Mouse (Mus musculus): ENCODE results near the gene Zfp219. TPM values are rescaled to one million over a fixed set of nuclear protein-coding genes. Genes with fewer than 3 reads are reported as not detected.
A peak's percentile ranks its signal among the peaks of the same experiment; 100 is the strongest.
"Not testable (repeated sequence)": the region's sequence is repeated elsewhere in the genome, so short reads cannot be mapped to it uniquely, and the experiment has no call there.

Gene Zfp219
- polyA plus RNA-seq (2012; rRNA removed), result 177 and 242 TPM in 2 replicates

DNA sequence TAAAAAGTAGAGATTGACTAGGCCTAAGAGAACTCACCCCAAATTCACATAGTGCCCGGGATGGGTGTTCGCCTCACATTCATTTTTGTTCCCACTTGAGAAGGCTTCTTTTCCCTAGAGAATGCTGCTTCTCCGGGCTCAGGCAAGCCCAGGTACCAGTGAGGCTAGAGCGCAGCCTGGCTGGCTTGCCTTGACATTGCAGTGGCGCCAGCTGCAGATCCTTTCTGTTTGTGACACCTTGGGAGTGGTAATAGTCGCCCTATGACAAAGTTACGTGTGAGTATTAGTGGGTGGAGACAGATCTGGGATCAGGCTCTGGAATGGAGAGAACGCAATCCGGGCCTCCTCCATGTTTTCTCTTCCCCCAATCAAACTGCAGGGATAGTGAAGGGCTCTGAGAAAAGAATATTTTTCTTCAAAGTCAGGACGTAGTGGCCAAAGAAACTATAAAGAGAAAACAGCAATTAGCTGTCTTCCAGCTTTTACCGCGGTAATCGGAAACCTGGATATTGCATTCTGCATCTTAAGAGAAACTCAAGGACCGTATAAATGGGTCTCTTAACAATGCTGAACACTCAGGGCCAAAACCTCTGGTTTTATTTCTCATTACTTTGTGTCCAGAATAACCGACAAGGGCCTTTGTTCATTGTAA is at the start of gene Zfp219:
Gene Zfp219, minus strand, starts transcription at position 248 of the 652 bp plus-strand sequence.
- TF ChIP-seq POLR2A (IDR thresholded peaks at IDR 0.05; ENCODE audit: borderline replicate concordance, extremely low read depth, insufficient read depth, insufficient read length, poor library complexity, severe bottlenecking) (peak; percentile 40; the same call in 1 of the 2 replicates), CTCF (IDR thresholded peaks at IDR 0.05; ENCODE audit: borderline replicate concordance, extremely low read depth, insufficient read depth, insufficient read length) (peak; percentile 65)
- peak; percentile 92 for DNase-seq (ENCODE audit: low read depth)

DNA sequence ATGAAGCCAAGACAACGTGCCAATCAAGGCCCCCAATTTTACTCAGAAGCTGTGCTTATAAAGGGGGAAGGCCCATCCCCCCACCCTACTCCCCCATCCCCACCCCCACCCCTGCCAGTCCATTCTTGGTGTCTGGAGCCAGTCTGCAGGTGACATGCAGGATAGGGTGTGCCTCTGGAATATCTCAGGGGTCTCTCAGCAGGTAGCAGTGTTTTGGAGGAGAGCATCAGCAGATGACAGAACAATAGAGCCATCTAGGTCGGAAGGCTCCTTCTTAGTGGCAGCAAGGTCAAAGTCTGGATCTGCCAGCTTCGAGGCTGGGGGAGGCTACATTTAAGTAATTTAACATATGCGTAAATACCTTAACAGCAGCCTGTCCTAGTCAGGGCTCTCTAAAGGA is 45.6 kb upstream of the Zfp219 start:
- DNase-seq (ENCODE audit: low read depth), result no peak
- no peak for TF ChIP-seq CTCF (IDR thresholded peaks at IDR 0.05; ENCODE audit: borderline replicate concordance, extremely low read depth, insufficient read depth, insufficient read length)
- no peak for TF ChIP-seq POLR2A (IDR thresholded peaks at IDR 0.05; ENCODE audit: borderline replicate concordance, extremely low read depth, insufficient read depth, insufficient read length, poor library complexity, severe bottlenecking)

DNA sequence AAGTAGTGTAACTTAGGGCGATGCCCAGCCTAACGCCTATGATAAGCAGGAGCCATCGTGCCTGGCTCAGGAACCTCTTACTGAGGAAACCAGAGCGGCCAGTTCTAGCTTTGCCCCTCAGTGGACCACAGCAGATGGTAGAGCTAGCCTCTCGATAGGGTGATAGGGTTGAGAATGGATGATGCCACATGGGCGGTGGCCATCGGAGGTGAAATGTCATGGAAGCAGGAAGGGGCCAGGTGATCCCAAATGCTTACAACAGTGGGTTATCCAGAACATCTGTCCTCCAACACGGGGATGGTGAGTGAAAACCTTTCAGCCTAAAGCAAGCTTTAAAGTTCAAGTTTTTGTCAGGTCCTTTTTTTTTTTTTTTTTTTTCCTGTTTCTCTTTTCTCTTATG is 41.3 kb upstream of the Zfp219 start:
- DNase-seq (ENCODE audit: low read depth), result no peak
- TF ChIP-seq POLR2A (IDR thresholded peaks at IDR 0.05; ENCODE audit: borderline replicate concordance, extremely low read depth, insufficient read depth, insufficient read length, poor library complexity, severe bottlenecking) (no peak), CTCF (IDR thresholded peaks at IDR 0.05; ENCODE audit: borderline replicate concordance, extremely low read depth, insufficient read depth, insufficient read length) (no peak)

DNA sequence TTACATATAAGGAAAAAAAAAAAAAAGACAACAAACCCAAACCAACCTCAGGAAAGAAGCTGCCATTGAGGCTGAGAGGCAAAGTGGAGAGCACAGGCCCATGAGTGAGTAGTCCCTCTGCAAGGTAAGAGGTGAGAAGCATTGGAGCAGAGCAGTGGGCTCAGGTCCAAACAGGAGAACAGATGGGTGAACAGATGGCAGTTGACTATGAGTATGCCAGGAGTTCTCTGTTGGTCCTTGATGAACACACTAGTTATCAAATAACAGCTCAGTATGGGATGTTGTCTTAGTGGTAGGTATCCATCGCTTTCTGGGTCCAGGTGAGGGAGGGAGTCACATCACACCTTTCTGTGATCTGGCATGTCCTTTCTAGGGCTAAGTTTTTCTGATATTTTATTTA is 40.3 kb upstream of the Zfp219 start:
- TF ChIP-seq POLR2A (IDR thresholded peaks at IDR 0.05; ENCODE audit: borderline replicate concordance, extremely low read depth, insufficient read depth, insufficient read length, poor library complexity, severe bottlenecking), result no peak
- no peak for TF ChIP-seq CTCF (IDR thresholded peaks at IDR 0.05; ENCODE audit: borderline replicate concordance, extremely low read depth, insufficient read depth, insufficient read length)
- DNase-seq (ENCODE audit: low read depth), result peak; percentile 56

DNA sequence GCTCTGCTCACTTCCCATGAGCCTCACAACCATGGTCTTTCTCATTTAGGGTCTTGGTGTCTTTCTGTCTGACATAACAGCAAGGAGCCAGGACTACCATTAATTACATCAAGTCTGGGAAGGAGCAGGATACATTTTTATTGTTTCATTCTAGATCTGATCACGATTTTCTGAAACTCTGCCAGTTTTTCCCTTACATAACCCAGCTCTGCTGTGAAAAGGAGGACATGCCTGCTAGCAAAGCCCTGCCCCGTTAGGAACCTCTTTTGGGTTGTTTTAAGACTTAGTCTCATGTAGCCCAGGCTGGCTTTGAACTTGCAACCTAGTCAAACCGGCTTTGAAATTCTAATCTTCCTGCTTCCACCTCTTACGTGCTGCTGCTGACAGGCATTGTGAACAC is 39.4 kb upstream of the Zfp219 start:
- no peak for DNase-seq (ENCODE audit: low read depth)
- TF ChIP-seq CTCF (IDR thresholded peaks at IDR 0.05; ENCODE audit: borderline replicate concordance, extremely low read depth, insufficient read depth, insufficient read length) (no peak), POLR2A (IDR thresholded peaks at IDR 0.05; ENCODE audit: borderline replicate concordance, extremely low read depth, insufficient read depth, insufficient read length, poor library complexity, severe bottlenecking) (no peak)

DNA sequence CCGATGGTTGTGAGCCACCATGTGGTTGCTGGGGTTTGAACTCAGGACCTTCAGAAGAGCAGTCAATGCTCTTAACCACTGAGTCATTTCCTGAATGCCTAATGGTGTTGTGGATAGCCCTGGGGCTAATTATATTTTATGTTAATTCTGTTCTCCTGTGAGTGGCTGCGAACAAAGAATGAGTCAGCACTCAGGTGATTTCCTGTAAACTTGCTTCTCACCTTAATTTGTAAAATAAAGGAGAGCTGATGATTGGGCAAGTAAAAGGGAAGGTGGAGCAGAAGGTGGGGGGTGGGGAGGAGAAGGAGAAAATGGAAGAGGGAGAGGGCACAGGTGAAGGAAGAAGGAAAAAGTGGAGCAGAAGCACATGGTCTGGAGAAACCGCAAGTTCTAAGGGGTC is 32.2 kb upstream of the Zfp219 start:
- DNase-seq (ENCODE audit: low read depth), result not testable (repeated sequence)

DNA sequence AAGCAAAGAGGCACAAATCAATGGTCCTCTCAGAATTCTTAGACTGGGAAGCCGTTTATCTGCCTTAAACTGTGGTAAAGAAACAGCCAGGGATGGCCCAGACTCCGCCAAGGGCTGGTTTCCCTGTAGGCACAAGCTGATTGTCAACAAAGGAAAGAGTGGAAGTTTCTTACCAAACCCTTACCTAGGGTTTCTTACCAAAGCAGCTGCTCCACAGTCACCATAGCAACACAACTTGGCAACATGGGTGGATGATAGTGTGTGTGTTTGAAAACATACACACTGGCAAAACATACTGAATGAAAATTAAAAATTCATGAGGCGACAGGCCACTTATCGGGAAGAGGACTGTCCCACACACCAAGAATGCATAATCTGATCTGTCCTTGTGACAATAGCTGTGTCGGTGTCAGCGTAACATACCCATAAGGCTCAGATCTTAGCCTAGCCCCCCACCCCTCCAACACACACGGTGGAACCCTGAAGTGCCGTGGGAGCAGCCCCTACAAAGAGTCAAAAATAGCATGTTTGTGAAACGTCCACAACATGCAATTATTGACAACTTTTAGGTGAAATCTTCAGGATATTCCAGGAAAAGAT is 25.5 kb upstream of the Zfp219 start:
- no peak for TF ChIP-seq POLR2A (IDR thresholded peaks at IDR 0.05; ENCODE audit: borderline replicate concordance, extremely low read depth, insufficient read depth, insufficient read length, poor library complexity, severe bottlenecking)
- no peak for TF ChIP-seq CTCF (IDR thresholded peaks at IDR 0.05; ENCODE audit: borderline replicate concordance, extremely low read depth, insufficient read depth, insufficient read length)
- DNase-seq (ENCODE audit: low read depth), result peak; percentile 60

DNA sequence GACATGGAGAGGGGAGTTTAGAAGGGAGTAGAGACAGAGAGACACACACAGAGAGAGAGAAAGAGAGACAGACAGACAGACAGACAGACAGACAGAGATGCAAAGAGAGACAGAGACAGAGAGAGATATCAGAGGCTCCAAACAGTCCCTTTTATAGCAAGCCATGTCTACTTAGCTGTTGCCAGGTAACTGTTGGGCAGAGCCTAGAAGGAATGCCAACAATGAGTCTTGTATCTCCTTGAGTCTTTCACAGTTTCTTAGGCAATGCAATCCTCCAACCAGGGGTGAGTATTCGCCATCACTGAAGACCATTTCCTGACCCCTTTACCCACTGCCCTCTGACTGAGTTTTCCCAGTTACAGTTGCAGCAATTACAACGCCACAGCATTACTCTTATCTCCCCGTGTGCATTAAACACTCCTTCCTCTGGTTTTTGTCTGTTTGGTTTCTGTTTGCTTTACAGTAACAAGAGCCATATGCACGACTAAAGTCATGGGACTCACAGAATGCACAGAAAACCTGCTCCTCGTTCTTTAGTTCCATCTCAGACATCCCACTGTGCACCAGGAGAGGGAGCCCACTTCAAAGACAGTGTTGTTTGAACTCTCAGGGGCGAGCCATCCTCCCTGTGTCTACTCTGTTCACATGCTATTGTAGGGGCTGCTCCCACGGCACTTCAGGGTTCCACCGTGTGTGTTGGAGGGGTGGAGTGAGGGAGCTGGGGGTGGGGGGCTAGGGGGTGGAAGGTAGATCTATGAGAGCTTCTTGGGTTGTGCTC is 24.6 kb upstream of the Zfp219 start:
- peak; percentile 66 for DNase-seq (ENCODE audit: low read depth)
- TF ChIP-seq CTCF (IDR thresholded peaks at IDR 0.05; ENCODE audit: borderline replicate concordance, extremely low read depth, insufficient read depth, insufficient read length) (peak; percentile 50; the same call in 1 of the 2 replicates), POLR2A (IDR thresholded peaks at IDR 0.05; ENCODE audit: borderline replicate concordance, extremely low read depth, insufficient read depth, insufficient read length, poor library complexity, severe bottlenecking) (no peak)

DNA sequence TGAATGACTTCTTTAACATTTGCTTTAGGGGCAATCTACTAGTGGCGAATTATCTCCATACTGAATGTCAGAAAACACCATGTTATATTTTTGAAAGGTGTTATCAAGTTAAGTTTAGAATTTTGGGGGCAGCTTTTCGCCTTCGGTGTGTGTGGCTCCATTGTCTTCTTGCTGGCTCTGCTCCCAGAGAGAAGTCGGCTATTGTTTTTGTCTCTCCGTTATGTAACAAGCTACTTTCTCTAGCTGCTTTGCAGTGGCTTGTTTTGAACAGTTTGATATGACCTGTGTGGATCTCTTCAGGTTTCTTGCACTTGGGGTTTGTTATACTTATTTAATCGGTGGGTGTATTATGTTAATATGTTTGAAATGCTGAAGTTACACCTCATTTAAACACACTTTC is 22.9 kb upstream of the Zfp219 start:
- TF ChIP-seq CTCF (IDR thresholded peaks at IDR 0.05; ENCODE audit: borderline replicate concordance, extremely low read depth, insufficient read depth, insufficient read length), result no peak
- no peak for TF ChIP-seq POLR2A (IDR thresholded peaks at IDR 0.05; ENCODE audit: borderline replicate concordance, extremely low read depth, insufficient read depth, insufficient read length, poor library complexity, severe bottlenecking)
- no peak for DNase-seq (ENCODE audit: low read depth)

DNA sequence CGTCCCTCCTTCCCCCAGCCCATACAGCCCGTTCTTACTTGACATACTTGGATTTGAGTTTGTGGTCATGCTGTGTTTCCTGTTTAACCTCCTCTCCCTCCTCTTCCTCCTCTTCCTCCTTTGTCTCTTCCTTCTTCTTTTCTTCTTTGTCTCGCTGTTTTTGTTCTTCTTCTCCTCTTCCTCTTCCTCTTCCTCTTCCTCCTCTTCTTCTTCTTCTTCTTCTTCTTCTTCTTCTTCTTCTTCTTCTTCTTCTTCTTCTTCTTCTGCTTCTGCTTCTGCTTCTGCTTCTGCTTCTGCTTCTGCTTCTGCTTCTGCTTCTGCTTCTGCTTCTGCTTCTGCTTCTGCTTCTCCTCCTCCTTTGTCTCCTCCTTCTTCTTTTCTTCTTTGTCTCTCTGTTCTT is 21.8 kb upstream of the Zfp219 start, which contains the start of gene Olfr221:
Gene Olfr221, minus strand, starts transcription at position 101 of the 400 bp plus-strand sequence.
- DNase-seq (ENCODE audit: low read depth), result not testable (repeated sequence)

DNA sequence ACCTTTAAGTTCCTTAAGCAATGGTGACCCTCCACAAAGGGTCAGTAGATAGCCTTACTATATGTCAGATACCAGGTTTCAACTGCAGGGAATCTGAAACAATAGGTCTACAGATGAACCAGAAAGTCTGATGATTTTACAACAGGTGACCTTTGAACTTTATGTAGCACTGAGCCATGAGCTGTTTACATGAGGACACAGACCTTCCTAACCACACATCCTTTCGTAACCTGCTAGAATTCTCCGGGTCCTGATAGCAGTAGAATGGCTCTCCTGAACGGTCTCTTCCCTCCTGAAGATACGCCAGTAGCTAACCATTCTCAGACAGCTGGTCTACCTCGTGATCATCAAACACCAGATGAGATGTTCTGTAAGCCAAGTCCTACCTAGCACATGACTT is 18.8 kb upstream of the Zfp219 start:
- no peak for DNase-seq (ENCODE audit: low read depth)
- TF ChIP-seq POLR2A (IDR thresholded peaks at IDR 0.05; ENCODE audit: borderline replicate concordance, extremely low read depth, insufficient read depth, insufficient read length, poor library complexity, severe bottlenecking) (no peak), CTCF (IDR thresholded peaks at IDR 0.05; ENCODE audit: borderline replicate concordance, extremely low read depth, insufficient read depth, insufficient read length) (no peak)

DNA sequence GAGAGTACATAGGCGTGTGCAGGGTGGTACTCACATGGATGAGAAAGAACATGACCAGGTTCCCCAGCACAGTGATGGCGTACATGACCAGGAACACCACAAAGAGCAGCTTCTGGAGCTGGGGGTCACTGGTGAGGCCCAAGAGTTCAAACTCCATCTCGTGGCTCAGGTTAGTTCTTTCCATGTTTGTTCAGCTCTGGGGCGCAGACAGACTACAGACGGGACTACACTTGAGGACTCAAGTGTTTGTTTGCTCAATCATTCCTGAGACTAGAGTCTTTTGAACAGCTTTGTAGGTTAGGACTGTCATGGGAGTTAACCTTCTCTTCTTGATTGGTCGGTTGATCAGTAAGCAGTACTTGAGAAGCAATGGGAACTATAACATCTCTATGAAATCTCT is 15.4 kb upstream of the Zfp219 start:
- DNase-seq (ENCODE audit: low read depth), result no peak
- TF ChIP-seq CTCF (IDR thresholded peaks at IDR 0.05; ENCODE audit: borderline replicate concordance, extremely low read depth, insufficient read depth, insufficient read length) (no peak), POLR2A (IDR thresholded peaks at IDR 0.05; ENCODE audit: borderline replicate concordance, extremely low read depth, insufficient read depth, insufficient read length, poor library complexity, severe bottlenecking) (no peak)

Data from brain, embryonic 14.5 days (tissue).